Mouse (Mus musculus): ENCODE measurements around the gene Gm10142. TPM values are rescaled to one million over a fixed set of nuclear protein-coding genes. Genes with fewer than 3 reads are reported as not detected.

Gene Gm10142
- polyA plus RNA-seq (2012; rRNA removed) = not detected in 2 replicates

GRCm38 (mm10) chr10:77715507-77715906, at the start of gene Gm10142:
Gm10142 (plus strand) TSS chr10:77715807.

GRCm38 (mm10) chr10:77685895-77686664, 29.5 kb upstream of the Gm10142 start, which contains the start of gene Tspear:
Tspear (plus strand) TSS chr10:77686569.

DNA sequence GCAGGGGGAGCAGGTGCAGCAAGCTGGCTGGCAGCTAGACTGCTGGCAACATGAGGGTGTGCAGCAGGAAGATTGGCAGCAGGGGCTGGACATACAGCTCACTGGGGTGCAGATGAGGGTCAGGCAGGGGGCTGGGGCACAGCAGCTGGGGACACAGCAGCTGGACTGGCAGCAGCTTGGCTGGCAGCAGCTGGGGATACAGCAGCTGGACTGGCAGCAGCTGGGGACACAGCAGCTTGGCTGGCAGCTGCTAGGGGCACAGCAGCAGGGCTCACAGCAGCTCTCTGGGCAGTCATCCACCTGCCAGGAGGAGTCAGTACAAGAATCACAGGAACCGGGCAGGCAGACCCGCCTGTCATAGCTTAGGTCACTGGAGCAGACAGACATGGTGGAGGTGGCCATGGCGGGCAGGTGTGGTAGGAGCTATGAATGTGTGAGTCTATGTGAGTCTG, 25.2 kb upstream of the Gm10142 start, which contains the start of gene Gm19402:
Gene Gm19402 (minus strand): TSS at position 402 of the 452 bp plus-strand sequence.

GRCm38 (mm10) chr10:77697133-77697532, 18.5 kb upstream of the Gm10142 start, which contains the start of gene Gm9508:
Gm9508 (minus strand) TSS chr10:77697233.

GRCm38 (mm10) chr10:77706326-77706725, 9.3 kb upstream of the Gm10142 start, which contains the start of gene Gm10272:
Gm10272 (plus strand) TSS chr10:77706626.

DNA sequence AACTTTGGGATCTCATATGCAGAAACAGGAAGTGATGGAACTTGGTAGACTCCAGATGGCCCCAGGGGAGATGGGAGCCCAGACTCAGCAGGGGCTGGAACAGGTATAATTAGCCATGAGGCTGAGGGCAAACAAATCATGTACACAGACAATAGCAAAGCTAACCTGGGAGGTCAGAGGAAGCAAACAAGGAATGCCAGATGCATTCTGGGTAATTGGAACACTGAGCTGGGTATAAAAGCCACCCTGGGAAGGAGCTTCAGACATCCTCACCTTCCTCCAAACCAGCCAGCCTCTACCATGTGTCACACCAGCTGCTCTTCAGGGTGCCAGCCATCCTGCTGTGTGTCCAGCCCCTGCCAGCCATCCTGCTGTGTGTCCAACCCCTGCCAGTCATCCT, 4.5 kb upstream of the Gm10142 start, which contains the start of gene Gm10024:
Gene Gm10024 (plus strand): TSS at position 301 of the 400 bp plus-strand sequence.

DNA sequence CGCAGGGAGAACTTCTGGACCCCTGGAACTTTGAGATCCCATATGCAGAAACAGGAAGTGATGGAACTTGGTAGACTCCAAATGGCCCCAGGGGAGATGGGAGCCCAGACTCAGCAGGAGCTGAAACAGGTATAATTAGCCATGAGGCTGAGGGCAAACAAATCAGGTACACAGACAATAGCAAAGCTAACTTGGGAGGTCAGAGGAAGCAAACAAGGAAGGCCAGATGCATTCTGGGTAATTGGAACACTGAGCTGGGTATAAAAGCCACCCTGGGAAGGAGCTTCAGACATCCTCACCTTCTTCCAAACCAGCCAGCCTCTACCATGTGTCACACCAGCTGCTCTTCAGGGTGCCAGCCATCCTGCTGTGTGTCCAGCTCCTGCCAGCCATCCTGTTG, 4.7 kb downstream of the Gm10142 start, which contains the start of gene Krtap12-1:
Gene Krtap12-1 (plus strand): TSS at position 301 of the 400 bp plus-strand sequence.

DNA sequence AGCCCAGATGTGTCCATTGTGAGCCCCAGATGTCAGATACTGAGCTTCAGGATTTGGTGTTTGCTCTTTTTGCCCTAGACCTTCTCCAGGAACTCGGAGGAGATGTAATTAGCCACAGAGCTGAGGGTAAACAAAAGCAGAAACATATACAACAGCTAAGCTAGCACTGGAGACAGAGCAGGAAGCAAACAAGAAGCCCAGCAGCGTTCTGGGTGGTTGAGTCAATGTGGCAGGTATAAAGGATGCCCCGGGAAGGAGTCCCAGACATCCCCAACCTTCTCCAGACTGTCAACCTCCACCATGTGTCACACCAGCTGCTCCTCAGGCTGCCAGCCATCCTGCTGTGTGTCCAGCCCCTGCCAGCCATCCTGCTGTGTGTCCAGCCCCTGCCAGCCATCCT, 10.6 kb downstream of the Gm10142 start, which contains the start of gene Gm10100:
Gene Gm10100 (plus strand): TSS at position 301 of the 400 bp plus-strand sequence.

DNA sequence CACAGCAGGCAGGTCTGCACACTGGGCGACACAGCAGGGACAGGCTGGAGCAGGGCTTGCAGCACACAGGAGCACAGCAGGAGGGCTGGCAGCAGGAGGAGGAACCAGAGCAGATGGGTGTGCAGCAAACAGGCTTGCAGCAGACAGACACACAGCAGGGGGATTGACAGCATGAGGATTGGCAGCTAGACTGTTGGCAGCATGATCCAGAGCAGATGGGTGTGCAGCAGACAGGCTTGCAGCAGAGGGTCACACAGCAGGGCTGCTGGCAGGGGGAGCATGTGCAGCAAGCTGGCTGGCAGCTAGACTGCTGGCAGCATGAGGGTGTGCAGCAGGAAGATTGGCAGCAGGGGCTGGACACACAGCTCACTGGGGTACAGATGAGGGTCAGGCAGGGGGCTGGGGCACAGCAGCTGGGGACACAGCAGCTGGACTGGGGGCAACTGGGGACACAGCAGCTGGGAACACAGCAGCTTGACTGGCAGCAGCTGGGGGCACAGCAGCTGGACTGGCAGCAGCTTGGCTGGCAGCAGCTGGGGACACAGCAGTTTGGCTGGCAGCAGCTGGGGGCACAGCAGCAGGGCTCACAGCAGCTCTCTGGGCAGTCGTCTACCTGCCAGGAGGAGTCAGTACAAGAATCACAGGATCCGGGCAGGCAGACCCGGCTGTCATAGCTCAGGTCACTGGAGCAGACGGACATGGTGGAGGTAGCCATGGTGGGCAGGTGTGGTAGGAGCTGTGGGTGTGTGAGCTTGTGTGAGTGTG, 26.5 kb downstream of the Gm10142 start, which contains the start of gene Gm18596:
Gene Gm18596 (minus strand): TSS at position 715 of the 765 bp plus-strand sequence.

GRCm38 (mm10) chr10:77751254-77751653, 35.6 kb downstream of the Gm10142 start, which contains the start of gene Gm9736:
Gm9736 (minus strand) TSS chr10:77751354.

DNA sequence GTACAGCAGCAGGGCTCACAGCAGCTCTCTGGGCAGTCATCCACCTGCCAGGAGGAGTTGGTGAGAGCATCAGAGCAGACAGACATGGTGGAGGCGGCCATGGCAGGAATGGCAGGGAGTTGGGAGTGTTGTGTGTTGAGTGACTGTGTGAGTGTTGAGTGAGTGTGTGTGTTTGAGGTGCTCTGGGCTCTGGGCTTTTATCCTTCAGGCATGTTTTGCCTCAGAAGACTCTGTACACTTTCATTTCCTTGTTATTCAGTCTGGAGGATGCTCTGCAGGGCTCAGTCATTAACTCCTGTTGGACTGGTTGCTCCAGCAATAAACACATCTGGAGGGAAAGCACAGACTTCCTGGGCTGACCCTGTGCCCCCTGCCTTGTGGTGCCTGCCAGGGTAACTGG, 44.0 kb downstream of the Gm10142 start, which contains the start of gene Gm3233:
Gene Gm3233 (minus strand): TSS at position 101 of the 400 bp plus-strand sequence.

Other genes starting within 250 kb of the Gm10142 start
- gene Fam207a, start 200.0 kb upstream of the Gm10142 start, polyA plus RNA-seq (2012; rRNA removed) = 38.4 and 40.6 TPM in 2 replicates
- gene Itgb2, start 185.6 kb upstream of the Gm10142 start, polyA plus RNA-seq (2012; rRNA removed) = 1.8 and 2.0 TPM in 2 replicates
- 68.2 and 79.0 TPM in 2 replicates for gene Pttg1ip, start 134.1 kb upstream of the Gm10142 start, polyA plus RNA-seq (2012; rRNA removed)
- gene Sumo3, start 109.7 kb upstream of the Gm10142 start, polyA plus RNA-seq (2012; rRNA removed) = 396 and 401 TPM in 2 replicates
- 97.1 and 120 TPM in 2 replicates for gene Gm49325, start 109.6 kb upstream of the Gm10142 start, polyA plus RNA-seq (2012; rRNA removed)
- gene Ube2g2, start 93.5 kb upstream of the Gm10142 start, polyA plus RNA-seq (2012; rRNA removed) = 63.3 and 68.8 TPM in 2 replicates
- 0.48 and 1.0 TPM in 2 replicates for gene Tspear, start 29.2 kb upstream of the Gm10142 start, polyA plus RNA-seq (2012; rRNA removed)
- gene Gm19402, start 25.1 kb upstream of the Gm10142 start, polyA plus RNA-seq (2012; rRNA removed) = not detected in 2 replicates
- not detected in 2 replicates for gene Gm9508, start 18.6 kb upstream of the Gm10142 start, polyA plus RNA-seq (2012; rRNA removed)
- not detected in 2 replicates for gene Gm10272, start 9.2 kb upstream of the Gm10142 start, polyA plus RNA-seq (2012; rRNA removed)
- gene Gm10024, start 4.3 kb upstream of the Gm10142 start, polyA plus RNA-seq (2012; rRNA removed) = not detected in 2 replicates
- not detected in 2 replicates for gene Krtap12-1, start 4.8 kb downstream of the Gm10142 start, polyA plus RNA-seq (2012; rRNA removed)
- not detected in 2 replicates for gene Gm10100, start 10.7 kb downstream of the Gm10142 start, polyA plus RNA-seq (2012; rRNA removed)
- gene Gm18596, start 26.8 kb downstream of the Gm10142 start, polyA plus RNA-seq (2012; rRNA removed) = not detected in 2 replicates
- not detected in 2 replicates for gene Gm9736, start 35.5 kb downstream of the Gm10142 start, polyA plus RNA-seq (2012; rRNA removed)
- not detected in 2 replicates for gene Gm3233, start 43.9 kb downstream of the Gm10142 start, polyA plus RNA-seq (2012; rRNA removed)
- gene Gm3238, start 55.5 kb downstream of the Gm10142 start, polyA plus RNA-seq (2012; rRNA removed) = not detected in 2 replicates
- gene Gm7138, start 61.1 kb downstream of the Gm10142 start, polyA plus RNA-seq (2012; rRNA removed) = not detected in 2 replicates
- not detected in 2 replicates for gene Gm3250, start 66.7 kb downstream of the Gm10142 start, polyA plus RNA-seq (2012; rRNA removed)
- gene Gm7137, start 72.4 kb downstream of the Gm10142 start, polyA plus RNA-seq (2012; rRNA removed) = not detected in 2 replicates
- not detected in 2 replicates for gene Gm9639, start 79.3 kb downstream of the Gm10142 start, polyA plus RNA-seq (2012; rRNA removed)
- not detected in 2 replicates for gene Gm19668, start 83.3 kb downstream of the Gm10142 start, polyA plus RNA-seq (2012; rRNA removed)
- gene Gm9507, start 96.0 kb downstream of the Gm10142 start, polyA plus RNA-seq (2012; rRNA removed) = not detected in 2 replicates
- not detected in 2 replicates for gene Gm2696, start 98.9 kb downstream of the Gm10142 start, polyA plus RNA-seq (2012; rRNA removed)
- not detected in 2 replicates for gene Krtap10-4, start 111.3 kb downstream of the Gm10142 start, polyA plus RNA-seq (2012; rRNA removed)
- not detected in 2 replicates for gene Krtap10-10, start 120.1 kb downstream of the Gm10142 start, polyA plus RNA-seq (2012; rRNA removed)
- gene Gm36176, start 131.0 kb downstream of the Gm10142 start, polyA plus RNA-seq (2012; rRNA removed) = not detected in 2 replicates
- not detected in 2 replicates for gene Gm10318, start 137.1 kb downstream of the Gm10142 start, polyA plus RNA-seq (2012; rRNA removed)
- gene Gm3285, start 146.2 kb downstream of the Gm10142 start, polyA plus RNA-seq (2012; rRNA removed) = not detected in 2 replicates
- gene Lrrc3, start 186.7 kb downstream of the Gm10142 start, polyA plus RNA-seq (2012; rRNA removed) = 7.8 and 8.8 TPM in 2 replicates